In genomic region chrX:134541955-134542308, GRCm38 (mm10) we compare ENCODE assay signal across 7 mouse cellular contexts. TPM values are rescaled to one million over a fixed set of nuclear protein-coding genes. Genes with fewer than 3 reads are reported as not detected.
DNase-seq lines count a peak whose midpoint lies in the region; ATAC-seq lines count a peak whose summit lies in the region.

No protein-coding gene starts in this region.

- peaks cover 60% of the 10 kb centered on the region for H3K36me3 ChIP-seq in megakaryocyte, embryonic 14.5 days (replicated peaks; ENCODE audit: low read length)
- no peaks in the 10 kb centered on the region for H3K36me3 ChIP-seq in forebrain, embryonic 11.5 days (ENCODE audit: control insufficient read depth, insufficient read depth, low read length)
- H3K36me3 ChIP-seq in limb, embryonic 15.5 days = no peaks in the 10 kb centered on the region
- H3K36me3 ChIP-seq in stomach, embryonic 15.5 days = no peaks in the 10 kb centered on the region

- DNase-seq in forebrain, embryonic 11.5 days (ENCODE audit: low spot score) = no peak
- no peak for DNase-seq in left cerebral cortex, postnatal 4 days
- no peak for DNase-seq in right cerebral cortex, adult 2 months (ENCODE audit: low spot score in 2 of 2)

- H3K4me1 ChIP-seq in megakaryocyte, embryonic 14.5 days = peaks cover 14% of the 10 kb centered on the region
- no peaks in the 10 kb centered on the region for H3K4me1 ChIP-seq in forebrain, embryonic 11.5 days (replicated peaks; ENCODE audit: control insufficient read depth, insufficient read depth, low read length)
- H3K4me1 ChIP-seq in limb, embryonic 15.5 days = no peaks in the 10 kb centered on the region
- H3K4me1 ChIP-seq in stomach, embryonic 15.5 days = no peaks in the 10 kb centered on the region

- H3K27me3 ChIP-seq in megakaryocyte, embryonic 14.5 days (replicated peaks) = no peaks in the 10 kb centered on the region
- no peaks in the 10 kb centered on the region for H3K27me3 ChIP-seq in forebrain, embryonic 11.5 days (ENCODE audit: control insufficient read depth, insufficient read depth, low read length)
- H3K27me3 ChIP-seq in limb, embryonic 15.5 days = no peaks in the 10 kb centered on the region
- H3K27me3 ChIP-seq in stomach, embryonic 15.5 days (replicated peaks) = no peaks in the 10 kb centered on the region

- H3K27ac ChIP-seq in forebrain, embryonic 11.5 days (ENCODE audit: low read depth, low read length) = peak overlapping the region; percentile 64; the same call in 1 of the 2 replicates
- peak overlapping the region; percentile 89 for H3K27ac ChIP-seq in limb, embryonic 15.5 days
- peak overlapping the region; percentile 90 for H3K27ac ChIP-seq in stomach, embryonic 15.5 days

- WGBS in forebrain, embryonic 11.5 days = 26% methylated on average over 6 of the region's 6 CpGs
- WGBS in limb, embryonic 15.5 days = 23% methylated on average over 6 of the region's 6 CpGs
- 17% methylated on average over 6 of the region's 6 CpGs for WGBS in stomach, embryonic 15.5 days

- intact Hi-C loops in left cerebral cortex, postnatal 4 days (cut with DNase I) = no loop called here

- no peak for ATAC-seq in megakaryocyte, adult 5-6 weeks (ENCODE audit: poor library complexity, severe bottlenecking)
- ATAC-seq in forebrain, embryonic 11.5 days (replicated peaks; ENCODE audit: low FRiP score) = no peak; the same call in 1 of the 2 replicates
- ATAC-seq in limb, embryonic 15.5 days (ENCODE audit: insufficient number of reproducible peaks, low FRiP score, low TSS enrichment, low read depth) = no peak
- no peak for ATAC-seq in stomach, embryonic 15.5 days (ENCODE audit: insufficient read depth, low FRiP score, low read depth)

- no peaks in the 10 kb centered on the region for H3K9me3 ChIP-seq in megakaryocyte, embryonic 14.5 days
- H3K9me3 ChIP-seq in forebrain, embryonic 11.5 days (ENCODE audit: control insufficient read depth, low read length) = no peaks in the 10 kb centered on the region
- H3K9me3 ChIP-seq in limb, embryonic 15.5 days = no peaks in the 10 kb centered on the region
- no peaks in the 10 kb centered on the region for H3K9me3 ChIP-seq in stomach, embryonic 15.5 days

- peak overlapping the region; percentile 90 for H3K4me3 ChIP-seq in megakaryocyte, embryonic 14.5 days (replicated peaks)
- H3K4me3 ChIP-seq in forebrain, embryonic 11.5 days (ENCODE audit: low read depth, low read length) = peak overlapping the region; percentile 48
- peak overlapping the region; percentile 53 for H3K4me3 ChIP-seq in limb, embryonic 15.5 days
- peak overlapping the region; percentile 54 for H3K4me3 ChIP-seq in stomach, embryonic 15.5 days (replicated peaks)

- peak overlapping the region; percentile 43 for H3K4me2 ChIP-seq in forebrain, embryonic 11.5 days (ENCODE audit: low read depth, low read length, severe bottlenecking)
- peak overlapping the region; percentile 33 for H3K4me2 ChIP-seq in limb, embryonic 15.5 days
- H3K4me2 ChIP-seq in stomach, embryonic 15.5 days = peak overlapping the region; percentile 42; the same call in 1 of the 2 replicates

- H3K9ac ChIP-seq in forebrain, embryonic 11.5 days (ENCODE audit: low read length) = peak overlapping the region; percentile 59
- no peak overlapping the region for H3K9ac ChIP-seq in limb, embryonic 15.5 days
- no peak overlapping the region for H3K9ac ChIP-seq in stomach, embryonic 15.5 days

RNA-seq across cellular contexts. Expression of gene Timm8a1, which starts 0.3 kb away (rescaled TPM):
- polyA plus RNA-seq in megakaryocyte, embryonic 14.5 days (2012; ENCODE audit: insufficient read depth, low replicate concordance) = 4.0 TPM in 1 of 2 replicates, not detected in the other
- 37.9 and 39.1 TPM in 2 replicates for total RNA-seq in megakaryocyte, adult 5-6 weeks (2015)
- total RNA-seq in megakaryocyte, adult 5-6 weeks (2017) = 43.6 and 45.0 TPM in 2 replicates
- 72.0 and 81.3 TPM in 2 replicates for polyA plus RNA-seq in forebrain, embryonic 11.5 days (2014; fragmentation: Nextera tagmentation; extraction: Ambion mirVana)
- polyA plus RNA-seq in limb, embryonic 15.5 days (2015; fragmentation: Nextera tagmentation; extraction: Ambion mirVana) = 64.1 and 67.9 TPM in 2 replicates
- polyA plus RNA-seq in stomach, embryonic 15.5 days (2015; fragmentation: Nextera tagmentation; extraction: Ambion mirVana) = 90.9 and 105 TPM in 2 replicates
- total RNA-seq in left cerebral cortex, postnatal 4 days (2021) = 10 to 100 TPM; 17.4 to 22.7 TPM

RNA-seq across cellular contexts. Expression of gene Btk, which starts 41.4 kb away (rescaled TPM):
- 24.4 TPM in 1 of 2 replicates, not detected in the other for polyA plus RNA-seq in megakaryocyte, embryonic 14.5 days (2012; ENCODE audit: insufficient read depth, low replicate concordance)
- total RNA-seq in megakaryocyte, adult 5-6 weeks (2015) = 54.9 and 56.9 TPM in 2 replicates
- total RNA-seq in megakaryocyte, adult 5-6 weeks (2017) = 57.7 and 63.3 TPM in 2 replicates
- 0.99 and 1.2 TPM in 2 replicates for polyA plus RNA-seq in forebrain, embryonic 11.5 days (2014; fragmentation: Nextera tagmentation; extraction: Ambion mirVana)
- polyA plus RNA-seq in limb, embryonic 15.5 days (2015; fragmentation: Nextera tagmentation; extraction: Ambion mirVana) = 1.4 and 3.4 TPM in 2 replicates
- 2.4 and 3.3 TPM in 2 replicates for polyA plus RNA-seq in stomach, embryonic 15.5 days (2015; fragmentation: Nextera tagmentation; extraction: Ambion mirVana)
- under 1 TPM; 0.40 to 0.89 TPM for total RNA-seq in left cerebral cortex, postnatal 4 days (2021)

RNA-seq across cellular contexts. Expression of gene Rpl36a, which starts 43.5 kb away (rescaled TPM):
- polyA plus RNA-seq in megakaryocyte, embryonic 14.5 days (2012; ENCODE audit: insufficient read depth, low replicate concordance) = 18.7 and 134 TPM in 2 replicates
- 854 and 930 TPM in 2 replicates for total RNA-seq in megakaryocyte, adult 5-6 weeks (2015)
- total RNA-seq in megakaryocyte, adult 5-6 weeks (2017) = 3,467 and 4,087 TPM in 2 replicates
- 295 and 342 TPM in 2 replicates for polyA plus RNA-seq in forebrain, embryonic 11.5 days (2014; fragmentation: Nextera tagmentation; extraction: Ambion mirVana)
- polyA plus RNA-seq in limb, embryonic 15.5 days (2015; fragmentation: Nextera tagmentation; extraction: Ambion mirVana) = 338 and 416 TPM in 2 replicates
- polyA plus RNA-seq in stomach, embryonic 15.5 days (2015; fragmentation: Nextera tagmentation; extraction: Ambion mirVana) = 379 and 399 TPM in 2 replicates
- total RNA-seq in left cerebral cortex, postnatal 4 days (2021) = 100 to 1,000 TPM; 215 to 223 TPM

RNA-seq across cellular contexts. Expression of gene Gla, which starts 59.0 kb away (rescaled TPM):
- polyA plus RNA-seq in megakaryocyte, embryonic 14.5 days (2012; ENCODE audit: insufficient read depth, low replicate concordance) = 1.5 TPM in 1 of 2 replicates, not detected in the other
- total RNA-seq in megakaryocyte, adult 5-6 weeks (2015) = 11.5 and 11.6 TPM in 2 replicates
- total RNA-seq in megakaryocyte, adult 5-6 weeks (2017) = 16.2 and 17.4 TPM in 2 replicates
- polyA plus RNA-seq in forebrain, embryonic 11.5 days (2014; fragmentation: Nextera tagmentation; extraction: Ambion mirVana) = 3.3 and 3.9 TPM in 2 replicates
- polyA plus RNA-seq in limb, embryonic 15.5 days (2015; fragmentation: Nextera tagmentation; extraction: Ambion mirVana) = 4.2 and 4.6 TPM in 2 replicates
- polyA plus RNA-seq in stomach, embryonic 15.5 days (2015; fragmentation: Nextera tagmentation; extraction: Ambion mirVana) = 6.1 and 7.7 TPM in 2 replicates
- 1 to 10 TPM; 5.6 to 6.7 TPM for total RNA-seq in left cerebral cortex, postnatal 4 days (2021)

RNA-seq across cellular contexts. Expression of gene Hnrnph2, which starts 59.0 kb away (rescaled TPM):
- polyA plus RNA-seq in megakaryocyte, embryonic 14.5 days (2012; ENCODE audit: insufficient read depth, low replicate concordance) = 1.9 and 11.7 TPM in 2 replicates
- total RNA-seq in megakaryocyte, adult 5-6 weeks (2015) = 63.0 and 67.6 TPM in 2 replicates
- total RNA-seq in megakaryocyte, adult 5-6 weeks (2017) = 122 and 132 TPM in 2 replicates
- 183 and 185 TPM in 2 replicates for polyA plus RNA-seq in forebrain, embryonic 11.5 days (2014; fragmentation: Nextera tagmentation; extraction: Ambion mirVana)
- 140 and 151 TPM in 2 replicates for polyA plus RNA-seq in limb, embryonic 15.5 days (2015; fragmentation: Nextera tagmentation; extraction: Ambion mirVana)
- 136 and 138 TPM in 2 replicates for polyA plus RNA-seq in stomach, embryonic 15.5 days (2015; fragmentation: Nextera tagmentation; extraction: Ambion mirVana)
- total RNA-seq in left cerebral cortex, postnatal 4 days (2021) = 100 to 1,000 TPM; 111 to 112 TPM

Comparison
In these comparisons a context has a peak if more than half of its experiments do, and no peak if none do; other contexts are left out.
1. RNA of gene Timm8a1, which starts 0.3 kb away (polyA plus RNA-seq): 90.9 to 105 TPM in stomach, embryonic 15.5 days, 72.0 to 81.3 TPM in forebrain, embryonic 11.5 days and 64.1 to 67.9 TPM in limb, embryonic 15.5 days; 4.0 TPM in megakaryocyte, embryonic 14.5 days; every median in the first group is over 10 times any median in the second.
2. Peak in every context shown above with its lines, with median percentiles within 50 percentile points of each other: H3K4me3 ChIP-seq, H3K27ac ChIP-seq and H3K4me2 ChIP-seq.